Mouse (Mus musculus): ENCODE measurements around the gene Gm7792.
"Not testable (repeated sequence)": the region's sequence is repeated elsewhere in the genome, so short reads cannot be mapped to it uniquely, and the experiment has no call there.

Gene Gm7792

GRCm38 (mm10) chr5:93843476-93843875 is at the start of gene Gm7792:
Gm7792 (plus strand) TSS chr5:93843776.
- not testable (repeated sequence) for H3K36me3 ChIP-seq (ENCODE audit: control insufficient read depth, insufficient read depth, low read length, poor library complexity, severe bottlenecking); H3K27me3 ChIP-seq (ENCODE audit: control insufficient read depth, insufficient read depth, low read length, poor library complexity, severe bottlenecking); DNase-seq (ENCODE audit: low read depth, low spot score)
